Mouse (Mus musculus): ENCODE measurements around the gene Lpin2.

- TF ChIP-seq CTCF (IDR thresholded peaks at IDR 0.05; ENCODE audit: insufficient read depth, low read length) = no peak
- no peak for TF ChIP-seq POLR2A (IDR thresholded peaks at IDR 0.05; ENCODE audit: borderline replicate concordance, extremely low read depth, low read depth, low read length)
Measured at GRCm38 (mm10) chr17:71230108-71230709, 47.8 kb downstream of the Lpin2 start.

All from lung, adult 2 months (tissue).